Mouse (Mus musculus) thymus, adult 18-20 months (tissue): Measurements from ENCODE around the gene Arid4a.
A peak's percentile ranks its signal among the peaks of the same experiment; 100 is the strongest.
"Not testable (repeated sequence)": the region's sequence is repeated elsewhere in the genome, so short reads cannot be mapped to it uniquely, and the experiment has no call there.

Source experiments
- DNase-seq, 2 experiments: peaks; one replicate each; pipeline ENCODE4 v3.0.0; 2022; ENCODE audit warnings: mixed read lengths in 2 of 2

The Arid4a gene

GRCm38 (mm10) chr12:71016503-71017241 lies 882 bp downstream of the Arid4a start:
- peak; percentile 38 to 45 for DNase-seq

GRCm38 (mm10) chr12:71017242-71017571 lies 1.4 kb downstream of the Arid4a start:
- no peak for DNase-seq

GRCm38 (mm10) chr12:71017827-71018226 lies 2.0 kb downstream of the Arid4a start:
- DNase-seq = no peak

- DNase-seq = no peak
Measured at GRCm38 (mm10) chr12:71019211-71019610, 3.4 kb downstream of the Arid4a start.

GRCm38 (mm10) chr12:71024411-71024810 lies 8.6 kb downstream of the Arid4a start:
- no peak for DNase-seq

- DNase-seq = not testable (repeated sequence)
Measured at GRCm38 (mm10) chr12:71028265-71028664, 12.5 kb downstream of the Arid4a start.

- DNase-seq = no peak
Measured at GRCm38 (mm10) chr12:71030260-71030659, 14.5 kb downstream of the Arid4a start.

- no peak for DNase-seq
Measured at GRCm38 (mm10) chr12:71030722-71031121, 14.9 kb downstream of the Arid4a start.

GRCm38 (mm10) chr12:71035826-71036225 lies 20.0 kb downstream of the Arid4a start:
- no peak for DNase-seq

- DNase-seq = no peak
Measured at GRCm38 (mm10) chr12:71036729-71037404, 21.1 kb downstream of the Arid4a start.

GRCm38 (mm10) chr12:71040462-71040861 lies 24.7 kb downstream of the Arid4a start:
- peak; percentile 32 to 47 for DNase-seq

- no peak for DNase-seq
Measured at GRCm38 (mm10) chr12:71042451-71042850, 26.7 kb downstream of the Arid4a start.

GRCm38 (mm10) chr12:71043571-71043970 lies 27.8 kb downstream of the Arid4a start:
- no peak for DNase-seq

GRCm38 (mm10) chr12:71044488-71044887 lies 28.7 kb downstream of the Arid4a start:
- DNase-seq = no peak

GRCm38 (mm10) chr12:71046501-71046900 lies 30.7 kb downstream of the Arid4a start:
- DNase-seq = no peak

GRCm38 (mm10) chr12:71047473-71048078 lies 31.8 kb downstream of the Arid4a start:
- no peak for DNase-seq

GRCm38 (mm10) chr12:71048117-71048516 lies 32.3 kb downstream of the Arid4a start:
- peak; percentile 89 to 94 for DNase-seq

- DNase-seq = no peak
Measured at GRCm38 (mm10) chr12:71048561-71048960, 32.8 kb downstream of the Arid4a start.

- DNase-seq = no peak
Measured at GRCm38 (mm10) chr12:71049596-71050265, 33.9 kb downstream of the Arid4a start.

- DNase-seq = peak; percentile 26 to 54
Measured at GRCm38 (mm10) chr12:71051079-71051478, 35.3 kb downstream of the Arid4a start.

- no peak for DNase-seq
Measured at GRCm38 (mm10) chr12:71052341-71052995, 36.7 kb downstream of the Arid4a start.

- no peak for DNase-seq
Measured at GRCm38 (mm10) chr12:71053031-71053430, 37.2 kb downstream of the Arid4a start.

- DNase-seq = no peak
Measured at GRCm38 (mm10) chr12:71053486-71053885, 37.7 kb downstream of the Arid4a start.
